Mouse (Mus musculus) CH12.LX (cell line): ENCODE measurements around the gene Kcnk6.
A peak's percentile ranks its signal among the peaks of the same experiment; 100 is the strongest.

Experiments used
- CTCF ChIP-seq, 2 experiments: IDR thresholded peaks in 1 of 2; conservative IDR thresholded peaks in 1 of 2; 2 replicates each; pipeline ENCODE4 v1.5.1; 2011 to 2012; ENCODE audit warnings: low read depth in 2 of 2, low read length in 2 of 2, improper control_type of control experiment in 1 of 2, inconsistent platforms in 1 of 2, mild to moderate bottlenecking in 1 of 2, moderate library complexity in 1 of 2
- E2F4 ChIP-seq: IDR thresholded peaks from 2 replicates; pipeline ENCODE4 v1.6.1; 2011; ENCODE audit warnings: low read depth, low read length, improper control_type of control experiment; ENCODE audit not compliant: insufficient replicate concordance
- EP300 ChIP-seq: IDR thresholded peaks from 2 replicates; pipeline ENCODE4 v1.6.1; 2011; ENCODE audit warnings: low read length, improper control_type of control experiment
- HCFC1 ChIP-seq: IDR thresholded peaks from 2 replicates; pipeline ENCODE4 v1.6.1; 2012; ENCODE audit warnings: low read depth, mild to moderate bottlenecking, inconsistent platforms, low read length, improper control_type of control experiment
- IRF4 ChIP-seq: IDR thresholded peaks from 2 replicates; pipeline ENCODE4 v1.6.1; 2014; ENCODE audit warnings: low read depth, mild to moderate bottlenecking, inconsistent platforms, low read length, improper control_type of control experiment
- JUN ChIP-seq: IDR thresholded peaks from 2 replicates; pipeline ENCODE4 v1.6.1; 2011; ENCODE audit warnings: low read depth, mild to moderate bottlenecking, low read length, improper control_type of control experiment, moderate library complexity; ENCODE audit not compliant: insufficient read depth
- KAT2A ChIP-seq: IDR thresholded peaks from 2 replicates; pipeline ENCODE4 v1.6.1; 2012; ENCODE audit warnings: low read length, improper control_type of control experiment, inconsistent platforms; ENCODE audit not compliant: insufficient replicate concordance
- NRF1 ChIP-seq: IDR thresholded peaks from 2 replicates; pipeline ENCODE4 v1.6.1; 2014; ENCODE audit warnings: low read depth, mild to moderate bottlenecking, inconsistent platforms, low read length, improper control_type of control experiment, moderate library complexity
- PAX5 ChIP-seq: IDR thresholded peaks from 2 replicates; pipeline ENCODE4 v1.6.1; 2012; ENCODE audit warnings: low read length, inconsistent platforms, mixed read lengths
- POLR2A ChIP-seq: IDR thresholded peaks from 2 replicates; pipeline ENCODE4 v1.6.1; 2011; ENCODE audit warnings: low read depth, mild to moderate bottlenecking, improper control_type of control experiment, low read length
- POLR2AphosphoS2 ChIP-seq: IDR thresholded peaks from 2 replicates; pipeline ENCODE4 v1.6.1; 2011; ENCODE audit warnings: low read depth, low read length, improper control_type of control experiment
- RCOR1 ChIP-seq: conservative IDR thresholded peaks from 2 replicates; pipeline ENCODE4 v1.6.1; 2012; ENCODE audit warnings: low read depth, mild to moderate bottlenecking, inconsistent platforms, low read length, improper control_type of control experiment
- SIN3A ChIP-seq: IDR thresholded peaks from 2 replicates; pipeline ENCODE4 v1.6.1; 2012; ENCODE audit warnings: low read length, improper control_type of control experiment, inconsistent platforms

GRCm38 (mm10) chr7:29247314-29247700 lies 15.0 kb upstream of the Kcnk6 start:
- TF ChIP-seq POLR2AphosphoS2 (no peak), POLR2A (no peak), SIN3A (no peak), CTCF (conservative IDR thresholded peaks at IDR 0.05 in 1 of 2, IDR thresholded peaks at IDR 0.05 in 1 of 2; ENCODE audit: low read depth in 2 of 2, low read length in 2 of 2) (peak; percentile 63 to 85), PAX5 (no peak), HCFC1 (no peak), E2F4 (no peak), IRF4 (no peak), KAT2A (no peak), EP300 (no peak), JUN (no peak), RCOR1 (no peak), NRF1 (no peak)
